In the genomic region with DNA sequence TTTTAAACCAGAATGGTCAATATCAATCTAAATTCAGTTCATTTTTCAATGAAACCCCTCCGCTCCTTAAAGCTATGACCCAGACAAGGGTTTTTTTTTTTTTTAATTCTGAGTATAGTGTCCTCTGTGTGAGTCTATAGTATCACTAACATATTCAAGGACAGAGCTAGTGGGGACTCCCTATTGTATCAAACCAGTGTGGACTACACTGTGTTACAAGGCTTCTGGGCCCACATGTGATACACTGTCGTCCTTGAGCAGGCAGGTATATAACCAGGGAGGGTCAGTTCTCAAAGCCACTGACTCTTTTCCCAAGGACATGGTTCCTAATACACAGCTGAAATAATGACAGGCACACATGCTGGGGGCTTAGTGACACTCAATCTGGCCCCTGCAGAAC, we compare ENCODE assay signal across 20 mouse cellular contexts. TPM values are rescaled to one million over a fixed set of nuclear protein-coding genes. Genes with fewer than 3 reads are reported as not detected.
A peak's percentile ranks its signal among the peaks of the same experiment; 100 is the strongest.
DNase-seq lines count a peak whose midpoint lies in the region; ATAC-seq and TF ChIP-seq lines count a peak whose summit lies in the region.
"Had no signal": no experiment of that assay in that cellular context is flagged by ENCODE, and none has a peak within 500 bp of the region (broad histone marks: within the 10 kb centered on the region; RNA-seq: fewer than 3 reads in every experiment).

No protein-coding gene starts in this region.

- no peaks in the 10 kb centered on the region for H3K36me3 ChIP-seq in neural tube, embryonic 11.5 days (ENCODE audit: control insufficient read depth, insufficient read depth, low read length)
- no peaks in the 10 kb centered on the region for H3K36me3 ChIP-seq in neural tube, embryonic 15.5 days
- H3K36me3 ChIP-seq: limb, embryonic 10.5 days had no signal

- no peaks in the 10 kb centered on the region for H3K9me3 ChIP-seq in neural tube, embryonic 11.5 days (ENCODE audit: control insufficient read depth, low read length)
- no peaks in the 10 kb centered on the region for H3K9me3 ChIP-seq in neural tube, embryonic 15.5 days (replicated peaks)
- H3K9me3 ChIP-seq: heart, embryonic 12.5 days; limb, embryonic 10.5 days had no signal

- no peak overlapping the region for H3K4me3 ChIP-seq in layer of hippocampus, adult 2 months
- no peak overlapping the region for H3K4me3 ChIP-seq in neural tube, embryonic 11.5 days (ENCODE audit: low read depth, low read length)
- H3K4me3 ChIP-seq in neural tube, embryonic 15.5 days (replicated peaks), result no peak overlapping the region
- H3K4me3 ChIP-seq: heart, embryonic 12.5 days; left cerebral cortex, adult 2 months; limb, embryonic 10.5 days had no signal

- no peak overlapping the region for H3K9ac ChIP-seq in neural tube, embryonic 11.5 days (ENCODE audit: low read length)
- no peak overlapping the region for H3K9ac ChIP-seq in neural tube, embryonic 15.5 days (replicated peaks)
- H3K9ac ChIP-seq: heart, embryonic 12.5 days; liver, postnatal 0 days had no signal

- H3K27ac ChIP-seq in layer of hippocampus, adult 2 months, result peak overlapping the region; percentile 40; the same call in 1 of the 2 replicates
- no peak overlapping the region; the same call in 1 of the 2 replicates for H3K27ac ChIP-seq in neural tube, embryonic 11.5 days (ENCODE audit: low read depth, low read length)
- H3K27ac ChIP-seq in neural tube, embryonic 15.5 days (replicated peaks), result 0 out of 2 replicates have a peak overlapping the region, but pooled peaks have one; percentile 38
- H3K27ac ChIP-seq: left cerebral cortex, adult 2 months; limb, embryonic 10.5 days had no signal

- DNase-seq in cerebellum, adult 9-10 months, result peak; percentile 27
- DNase-seq in cerebellum, adult 9-11 months, result no peak
- no peak for DNase-seq in layer of hippocampus, adult 2 months (ENCODE audit: low spot score in 2 of 2)
- no peak for DNase-seq in layer of hippocampus, postnatal 10 days (ENCODE audit: low spot score in 2 of 2)
- DNase-seq in neural tube, embryonic 11.5 days (ENCODE audit: low spot score), result no peak
- no peak for DNase-seq in neural tube, embryonic 10.5 days (ENCODE audit: extremely low spot score, low spot score)
- DNase-seq in kidney, postnatal 36 days, result no peak
- DNase-seq: adrenal gland, adult 8-10 months; cerebellum, postnatal 14 days; kidney, adult 8-10 months; kidney, postnatal 14 days; liver, postnatal 0 days; right cerebral cortex, postnatal 4 days; thymus, adult 2 months had no signal

- no peaks in the 10 kb centered on the region for H3K4me1 ChIP-seq in neural tube, embryonic 11.5 days (ENCODE audit: control insufficient read depth, insufficient read depth, low read length)
- peaks cover 10% of the 10 kb centered on the region; the same call in 1 of the 2 replicates for H3K4me1 ChIP-seq in neural tube, embryonic 15.5 days
- H3K4me1 ChIP-seq: limb, embryonic 10.5 days had no signal

- 76% methylated on average over 2 of the region's 2 CpGs for whole genome bisulfite sequencing in neural tube, embryonic 11.5 days
- 74% methylated on average over 2 of the region's 2 CpGs for WGBS in neural tube, embryonic 15.5 days

- TF ChIP-seq CTCF in layer of hippocampus, adult 2 months (conservative IDR thresholded peaks at IDR 0.05), result no peak

- no peak overlapping the region for H3K4me2 ChIP-seq in neural tube, embryonic 11.5 days (ENCODE audit: low read depth)
- H3K4me2 ChIP-seq in neural tube, embryonic 15.5 days, result no peak overlapping the region
- H3K4me2 ChIP-seq: heart, embryonic 12.5 days had no signal

- peak; percentile 28 for ATAC-seq in neural tube, embryonic 11.5 days (ENCODE audit: insufficient read depth, low FRiP score, low TSS enrichment)
- ATAC-seq in neural tube, embryonic 15.5 days (ENCODE audit: low FRiP score), result no peak
- ATAC-seq: CD4-positive, CD25-positive, alpha-beta regulatory T cell, adult 4 months; liver, postnatal 0 days; Patski had no signal

- H3K27me3 ChIP-seq in neural tube, embryonic 11.5 days (ENCODE audit: control insufficient read depth, insufficient read depth, low read length), result no peaks in the 10 kb centered on the region
- H3K27me3 ChIP-seq in neural tube, embryonic 15.5 days (replicated peaks), result no peaks in the 10 kb centered on the region
- H3K27me3 ChIP-seq: heart, embryonic 12.5 days; Patski had no signal

RNA-seq across cellular contexts. Expression of a gene that starts 27.1 kb away (rescaled TPM):
- total RNA-seq in layer of hippocampus, adult 2 months (2021), result 10 to 100 TPM; 98.8 to 99.0 TPM
- total RNA-seq in layer of hippocampus, postnatal 10 days (2021), result 10 to 100 TPM; 88.3 to 94.8 TPM
- polyA plus RNA-seq in neural tube, embryonic 11.5 days (2014; fragmentation: Nextera tagmentation; extraction: Ambion mirVana), result 7.4 and 7.9 TPM in 2 replicates
- 22.7 and 23.1 TPM in 2 replicates for polyA plus RNA-seq in neural tube, embryonic 15.5 days (2015; fragmentation: Nextera tagmentation; extraction: Ambion mirVana)
